Mouse (Mus musculus) liver, embryonic 11.5 days (tissue): ENCODE measurements around the gene Hacl1. TPM values are rescaled to one million over a fixed set of nuclear protein-coding genes. Genes with fewer than 3 reads are reported as not detected.
A peak's percentile ranks its signal among the peaks of the same experiment; 100 is the strongest.

Experiments
- ATAC-seq: fragments of 200-750 bp; cut with Nextera tagmentation; replicated peaks from 2 replicates; pipeline ENCODE4 v1.8.0; 2017; ENCODE audit warnings: moderate number of reproducible peaks, mild to moderate bottlenecking, moderate TSS enrichment, moderate library complexity; ENCODE audit not compliant: low FRiP score
- DNase-seq: peaks from one replicate; pipeline ENCODE4 v3.0.0-alpha.2; 2017; ENCODE audit warnings: low spot score
- H3K27ac ChIP-seq: fragments of 300-500 bp; sonication (generic); 2 replicates; pipeline ENCODE4 v1.5.1; 2014; ENCODE audit warnings: mild to moderate bottlenecking, low read depth, low read length, control low read depth
- H3K27me3 ChIP-seq: fragments of 300-500 bp; sonication (generic); replicated peaks from 2 replicates; pipeline ENCODE4 v1.6.1; 2014; ENCODE audit warnings: low read length, mixed read lengths; ENCODE audit not compliant: control insufficient read depth, insufficient read depth
- H3K36me3 ChIP-seq: fragments of 300-500 bp; sonication (generic); 2 replicates; pipeline ENCODE4 v1.6.1; 2014; ENCODE audit warnings: mild to moderate bottlenecking, low read length, moderate library complexity, mixed read lengths; ENCODE audit not compliant: control insufficient read depth, insufficient read depth
- H3K4me1 ChIP-seq: fragments of 300-500 bp; sonication (generic); replicated peaks from 2 replicates; pipeline ENCODE4 v1.6.1; 2014; ENCODE audit warnings: low read length, mixed read lengths; ENCODE audit not compliant: control insufficient read depth, insufficient read depth
- H3K4me2 ChIP-seq: fragments of 300-500 bp; sonication (generic); 2 replicates; pipeline ENCODE4 v1.6.1; 2014; ENCODE audit warnings: mild to moderate bottlenecking, control low read depth, moderate library complexity
- H3K4me3 ChIP-seq: fragments of 300-500 bp; sonication (generic); 2 replicates; pipeline ENCODE4 v1.5.1; 2014; ENCODE audit warnings: low read depth, low read length, control low read depth
- H3K9ac ChIP-seq: fragments of 300-500 bp; sonication (generic); 2 replicates; pipeline ENCODE4 v1.6.1; 2014; ENCODE audit warnings: low read depth, low read length, control low read depth
- H3K9me3 ChIP-seq: fragments of 300-500 bp; sonication (generic); 2 replicates; pipeline ENCODE4 v1.6.1; 2016; ENCODE audit warnings: low read length, inconsistent platforms, mixed read lengths; ENCODE audit not compliant: control insufficient read depth
- WGBS: fragments of 180-500 bp; shearing (Covaris S2); extraction: QIAGEN DNeasy Blood & Tissue Kit; methylation state at CpG from one replicate; pipeline ENCODE4 v1.1.7; 2014; 5-methylcytosine and 5-hydroxymethylcytosine counted together
- polyA plus RNA-seq: library from polyadenylated mRNA; unstranded; fragments of >200 nt; fragmentation: Nextera tagmentation; extraction: Ambion mirVana; gene quantifications from 2 replicates; pipeline ENCODE4 v1.2.1, GENCODE M21; 2014

Gene Hacl1
- polyA plus RNA-seq, 1 experiment from 2014 or later: 10.5 TPM

DNA sequence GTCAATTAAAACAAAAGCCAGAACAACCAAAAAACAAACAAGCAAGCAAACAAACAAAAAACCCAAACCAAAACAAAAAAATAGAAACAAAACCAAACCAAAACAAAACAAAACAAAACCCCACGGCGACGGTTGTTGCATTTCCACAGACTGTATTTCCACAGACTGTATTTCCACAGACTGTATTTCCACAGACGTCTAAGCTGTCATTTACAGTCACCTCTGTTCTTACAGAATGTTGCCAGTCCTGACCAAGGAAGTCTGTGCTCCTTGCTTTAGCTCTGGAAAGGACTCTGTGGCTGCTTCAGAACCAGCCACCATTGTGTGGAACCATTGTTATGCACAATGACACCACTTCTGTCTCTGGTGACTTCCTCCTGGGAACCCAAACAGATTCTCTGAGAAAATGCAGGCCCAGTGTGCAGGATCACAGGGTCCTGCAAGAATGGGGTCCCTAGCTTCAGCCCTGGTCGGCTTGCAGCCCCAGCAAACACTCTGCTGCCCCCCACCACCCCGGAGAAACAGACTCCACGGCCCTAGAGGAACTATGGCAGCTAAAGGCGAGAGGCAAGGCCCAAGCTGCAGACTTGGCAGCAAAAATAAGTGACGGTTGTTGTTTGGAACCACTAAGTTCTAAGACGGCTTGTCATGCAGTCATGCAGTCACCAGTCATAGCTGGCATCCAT, 30.7 kb upstream of the Hacl1 start:
- Histone ChIP-seq H3K9ac (no peak overlapping the region), H3K4me2 (no peak overlapping the region), H3K27ac (no peak overlapping the region), H3K4me3 (no peak overlapping the region), H3K27me3 (no peaks in the 10 kb centered on the region), H3K4me1 (no peaks in the 10 kb centered on the region; the same call in 1 of the 2 replicates), H3K9me3 (no peaks in the 10 kb centered on the region), H3K36me3 (peaks cover 4% of the 10 kb centered on the region; the same call in 1 of the 2 replicates)
- DNase-seq (peak; percentile 21), ATAC-seq (no peak)
- WGBS: 71% methylated on average over 10 of the region's 10 CpGs

DNA sequence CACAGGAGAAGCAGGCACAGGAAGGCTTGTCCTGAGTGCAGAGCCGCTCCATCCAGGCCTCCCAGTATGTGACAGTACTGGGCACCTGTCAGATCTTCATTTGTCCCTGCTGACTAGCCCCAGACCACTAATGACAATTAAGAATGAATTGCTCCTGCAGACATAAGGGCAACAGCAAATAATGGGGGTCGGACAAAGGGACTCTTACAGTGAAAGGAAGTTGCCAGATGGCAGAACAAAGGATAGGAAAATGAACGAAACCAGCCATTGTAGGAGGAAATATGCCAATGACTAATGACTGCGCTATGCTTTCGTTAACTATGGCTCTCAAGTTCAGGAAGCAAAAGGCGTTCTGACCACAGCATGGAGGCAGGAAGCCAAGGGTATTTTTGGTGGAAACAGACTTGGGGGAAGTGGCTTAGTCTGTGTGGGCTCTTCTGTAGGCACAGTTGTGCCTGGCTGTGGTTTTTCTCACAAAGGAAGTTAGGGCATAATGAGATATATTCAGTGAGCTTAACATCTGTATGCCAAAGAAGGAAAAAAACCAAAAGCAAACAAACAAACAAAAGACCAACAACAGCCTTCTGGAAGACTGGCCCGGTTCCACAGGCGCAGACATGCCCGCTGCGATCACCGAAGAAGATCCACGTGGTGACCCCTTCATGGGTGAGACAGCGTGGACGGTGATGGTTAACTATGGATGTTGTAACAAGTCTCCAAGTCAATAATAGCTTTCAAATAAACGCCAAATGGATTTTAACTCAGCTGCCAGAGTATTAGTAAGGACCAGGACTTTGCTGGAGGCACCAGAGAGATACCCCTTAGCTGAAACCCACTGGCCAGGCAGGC, 28.8 kb upstream of the Hacl1 start:
- 60% methylated on average over 15 of the region's 15 CpGs for WGBS
- ATAC-seq: 0 out of 2 replicates have a peak, but pooled peaks have one; percentile 43

DNA sequence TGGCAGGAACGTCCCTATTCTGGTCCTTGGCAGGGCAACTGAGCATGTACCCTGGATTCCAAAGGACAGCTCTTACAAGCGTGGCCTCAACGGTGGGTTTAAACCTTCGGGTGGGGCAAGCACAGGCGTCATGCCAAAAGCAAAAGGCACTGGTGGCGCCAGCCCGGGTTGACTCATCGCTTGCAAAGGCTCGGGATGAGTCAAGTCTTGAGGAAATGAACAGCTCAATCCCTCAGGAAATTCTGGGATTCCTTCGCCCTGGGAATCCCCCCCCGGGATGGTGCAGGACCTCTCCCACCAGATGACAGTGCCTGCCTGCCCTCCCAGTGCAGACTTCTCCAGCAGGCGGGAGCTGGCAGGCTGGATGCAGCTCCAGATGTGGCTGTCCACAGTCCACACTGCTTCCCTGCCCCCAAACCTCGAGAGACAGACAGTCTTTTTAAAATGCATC, 28.1 kb upstream of the Hacl1 start:
- peak overlapping the region; percentile 53 for H3K27ac ChIP-seq

More for the DNA sequence above, 28.8 kb upstream of the Hacl1 start:
- Histone ChIP-seq H3K36me3 (peaks cover 4% of the 10 kb centered on the region; the same call in 1 of the 2 replicates), H3K4me3 (no peak overlapping the region), H3K27me3 (no peaks in the 10 kb centered on the region), H3K4me2 (peak overlapping the region; percentile 33), H3K27ac (peak overlapping the region; percentile 53), H3K4me1 (peaks cover 2% of the 10 kb centered on the region), H3K9me3 (no peaks in the 10 kb centered on the region), H3K9ac (no peak overlapping the region)
- DNase-seq: peak; percentile 31

DNA sequence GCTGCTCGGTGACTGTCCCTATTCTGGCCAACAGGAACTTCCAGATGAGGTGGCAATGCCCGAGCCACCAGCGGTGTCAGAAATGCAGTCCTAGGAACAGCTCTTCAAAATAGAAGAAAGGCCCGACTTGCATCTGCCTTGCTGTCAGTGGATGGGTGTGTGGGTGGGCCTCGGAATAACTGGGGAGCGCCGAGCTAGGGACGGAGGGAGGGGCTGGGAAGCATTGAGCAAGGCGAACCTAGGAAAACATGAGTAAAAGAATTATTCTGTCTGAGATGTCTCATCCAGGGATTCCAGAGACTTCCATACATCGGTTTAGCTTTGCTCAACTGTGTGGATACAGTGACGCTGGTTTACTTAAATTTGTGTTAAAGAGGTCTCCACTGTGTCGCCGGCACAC, 27.2 kb upstream of the Hacl1 start:
- no peaks in the 10 kb centered on the region for H3K27me3 ChIP-seq
- H3K27ac ChIP-seq: no peak overlapping the region
- H3K4me3 ChIP-seq: no peak overlapping the region
- no peaks in the 10 kb centered on the region for H3K9me3 ChIP-seq
- H3K36me3 ChIP-seq: peaks cover 4% of the 10 kb centered on the region; the same call in 1 of the 2 replicates
- DNase-seq (peak; percentile 29), ATAC-seq (no peak)
- WGBS: 79% methylated on average over 13 of the region's 13 CpGs
- no peak overlapping the region for H3K9ac ChIP-seq
- H3K4me1 ChIP-seq: peaks cover 13% of the 10 kb centered on the region
- no peak overlapping the region for H3K4me2 ChIP-seq

More for the DNA sequence above, 28.1 kb upstream of the Hacl1 start:
- ATAC-seq: no peak
- Histone ChIP-seq H3K36me3 (peaks cover 4% of the 10 kb centered on the region; the same call in 1 of the 2 replicates), H3K27me3 (no peaks in the 10 kb centered on the region), H3K9me3 (no peaks in the 10 kb centered on the region), H3K9ac (no peak overlapping the region), H3K4me3 (no peak overlapping the region), H3K4me1 (peaks cover 9% of the 10 kb centered on the region), H3K4me2 (peak overlapping the region; percentile 2; the same call in 1 of the 2 replicates)
- 49% methylated on average over 13 of the region's 13 CpGs for WGBS
- DNase-seq: peak; percentile 34

DNA sequence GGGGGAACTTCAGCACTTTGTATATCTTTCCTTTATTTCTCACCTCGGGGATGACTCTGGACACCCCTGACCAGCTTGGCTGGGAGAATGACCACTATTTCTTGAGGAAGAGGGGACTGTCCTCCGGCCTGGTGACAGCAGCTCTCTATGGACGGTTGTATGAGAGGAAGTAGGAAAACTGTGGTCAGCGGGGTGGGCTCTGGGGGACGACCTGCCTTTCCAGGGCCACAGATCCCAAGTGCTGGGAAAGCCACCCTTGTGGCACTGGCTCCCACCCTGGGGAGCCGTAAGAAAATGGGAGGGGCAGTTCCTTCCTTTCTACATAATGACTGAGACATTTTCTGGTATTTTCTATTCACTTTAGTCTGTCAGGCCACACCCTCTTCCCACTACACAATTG, 26.7 kb upstream of the Hacl1 start:
- no peak for ATAC-seq
- peak; percentile 20 for DNase-seq
- H3K9me3 ChIP-seq: no peaks in the 10 kb centered on the region
- H3K27me3 ChIP-seq: no peaks in the 10 kb centered on the region
- no peak overlapping the region for H3K9ac ChIP-seq
- 69% methylated on average over 6 of the region's 6 CpGs for WGBS
- no peak overlapping the region for H3K4me3 ChIP-seq
- H3K27ac ChIP-seq: no peak overlapping the region
- peaks cover 4% of the 10 kb centered on the region; the same call in 1 of the 2 replicates for H3K36me3 ChIP-seq
- no peak overlapping the region for H3K4me2 ChIP-seq
- peaks cover 16% of the 10 kb centered on the region for H3K4me1 ChIP-seq

DNA sequence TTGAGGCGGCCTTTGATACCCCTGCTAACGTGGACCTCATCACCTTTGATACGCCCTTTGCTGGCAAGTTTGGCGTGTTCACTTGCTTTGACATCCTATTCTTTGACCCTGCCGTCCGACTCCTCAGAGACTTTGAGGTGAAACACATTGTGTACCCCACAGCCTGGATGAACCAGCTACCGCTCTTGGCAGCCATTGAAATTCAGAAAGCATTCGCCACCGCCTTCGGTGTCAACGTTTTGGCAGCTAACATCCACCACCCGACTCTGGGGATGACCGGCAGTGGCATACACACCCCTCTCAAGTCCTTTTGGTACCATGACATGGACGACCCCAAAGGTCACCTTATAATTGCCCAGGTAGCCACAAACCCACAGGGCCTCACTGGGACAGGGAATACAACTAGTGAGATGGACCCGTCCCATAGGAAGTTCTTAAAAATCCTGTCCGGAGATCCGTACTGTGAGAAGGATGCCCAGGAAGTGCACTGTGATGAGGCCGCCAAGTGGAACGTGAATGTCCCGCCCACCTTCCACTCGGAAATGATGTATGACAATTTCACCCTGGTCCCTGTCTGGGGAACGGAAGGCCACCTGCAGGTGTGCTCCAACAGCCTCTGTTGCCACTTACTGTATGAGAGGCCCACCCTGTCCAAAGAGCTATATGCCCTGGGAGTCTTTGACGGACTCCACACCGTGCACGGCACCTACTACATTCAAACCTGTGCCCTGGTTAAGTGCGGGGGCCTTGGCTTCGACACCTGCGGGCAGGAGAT, 26.0 kb upstream of the Hacl1 start:
- Histone ChIP-seq H3K27ac (no peak overlapping the region), H3K36me3 (peaks cover 4% of the 10 kb centered on the region; the same call in 1 of the 2 replicates), H3K27me3 (no peaks in the 10 kb centered on the region), H3K9me3 (no peaks in the 10 kb centered on the region), H3K9ac (no peak overlapping the region), H3K4me3 (no peak overlapping the region), H3K4me2 (no peak overlapping the region), H3K4me1 (peaks cover 23% of the 10 kb centered on the region)
- DNase-seq (peak; percentile 24), ATAC-seq (no peak)
- WGBS: 95% methylated on average over 28 of the region's 28 CpGs

DNA sequence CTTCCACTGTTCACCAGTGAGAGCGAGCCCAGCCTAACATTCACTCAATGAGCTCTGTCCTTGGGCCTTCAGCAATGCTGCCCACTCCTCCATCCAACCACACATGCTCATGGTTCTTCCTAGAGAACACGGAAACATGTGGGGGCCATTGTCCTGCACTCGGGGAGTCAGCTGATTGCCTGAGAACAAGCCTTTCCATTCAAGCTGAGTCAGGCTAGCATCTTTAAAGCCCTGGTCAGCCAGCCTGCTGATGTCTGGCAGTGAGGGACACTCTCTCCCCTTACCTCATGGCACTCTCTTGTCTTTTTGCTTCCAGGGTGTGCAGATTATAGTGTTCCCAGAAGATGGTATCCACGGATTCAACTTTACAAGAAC, 24.5 kb upstream of the Hacl1 start:
- H3K27ac ChIP-seq: no peak overlapping the region
- DNase-seq: peak; percentile 23
- ATAC-seq: no peak
- no peaks in the 10 kb centered on the region for H3K27me3 ChIP-seq
- no peaks in the 10 kb centered on the region for H3K9me3 ChIP-seq
- 83% methylated on average over 4 of the region's 4 CpGs for WGBS
- peaks cover 4% of the 10 kb centered on the region; the same call in 1 of the 2 replicates for H3K36me3 ChIP-seq
- no peak overlapping the region for H3K4me3 ChIP-seq
- no peak overlapping the region for H3K9ac ChIP-seq
- H3K4me1 ChIP-seq: peaks cover 27% of the 10 kb centered on the region
- no peak overlapping the region for H3K4me2 ChIP-seq

DNA sequence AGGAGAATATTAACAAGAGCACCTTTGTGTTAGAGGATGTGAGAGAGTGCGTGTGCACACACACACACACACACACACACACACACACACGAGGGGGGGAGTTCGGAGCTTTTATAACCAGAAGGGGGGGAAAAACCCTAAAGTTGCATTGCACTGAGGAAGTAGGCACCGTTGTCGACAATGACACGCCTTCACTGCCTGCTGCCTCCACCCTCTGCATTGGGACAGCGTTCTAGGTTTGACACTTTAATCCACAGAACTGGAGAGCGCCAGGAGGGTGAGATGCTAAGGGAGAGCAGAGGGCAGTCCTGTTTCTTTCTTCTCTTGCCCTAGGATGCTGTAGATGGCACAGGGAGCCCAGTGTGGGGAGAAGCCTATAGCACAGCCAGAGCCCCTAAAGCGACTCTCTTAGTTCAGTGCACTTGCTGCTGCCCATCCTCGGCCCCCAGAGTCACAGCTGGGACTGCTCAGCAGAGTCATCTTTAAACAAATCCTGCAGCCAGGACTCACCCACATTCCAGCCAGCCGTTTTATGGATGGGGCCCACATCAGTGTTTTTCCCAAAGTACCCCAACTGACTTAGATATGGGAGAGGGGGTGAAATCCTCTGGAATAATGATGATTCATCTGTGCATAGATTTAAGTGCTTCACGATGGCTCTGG, 23.9 kb upstream of the Hacl1 start:
- Histone ChIP-seq H3K4me2 (no peak overlapping the region), H3K27ac (no peak overlapping the region), H3K4me1 (peaks cover 27% of the 10 kb centered on the region), H3K9ac (no peak overlapping the region), H3K9me3 (no peaks in the 10 kb centered on the region), H3K36me3 (peaks cover 4% of the 10 kb centered on the region; the same call in 1 of the 2 replicates), H3K4me3 (no peak overlapping the region), H3K27me3 (no peaks in the 10 kb centered on the region)
- DNase-seq (peak; percentile 34), ATAC-seq (no peak)
- WGBS: 59% methylated on average over 12 of the region's 12 CpGs
